Mouse (Mus musculus): ENCODE results near the gene Il10ra.

The Il10ra gene

GRCm38 (mm10) chr9:45205143-45205542, 63.8 kb downstream of the Il10ra start:
- DNase-seq (ENCODE audit: low read depth, low spot score), result no peak
